Mouse (Mus musculus) stomach, embryonic 16.5 days (tissue): ENCODE results near the gene Tnxb. TPM values are rescaled to one million over a fixed set of nuclear protein-coding genes. Genes with fewer than 3 reads are reported as not detected.

Experiments
- ATAC-seq: fragments of 200-750 bp; cut with Nextera tagmentation; 2 replicates; pipeline ENCODE4 v1.8.0; 2017; ENCODE audit warnings: moderate number of reproducible peaks, moderate TSS enrichment; ENCODE audit not compliant: insufficient read depth, low FRiP score
- H3K27ac ChIP-seq: fragments of 300-500 bp; sonication (generic); 2 replicates; pipeline ENCODE4 v1.5.1; 2014; ENCODE audit warnings: low read length
- H3K27me3 ChIP-seq: fragments of 300-500 bp; sonication (generic); 2 replicates; pipeline ENCODE4 v1.6.1; 2014; ENCODE audit warnings: low read length, control low read depth, mixed read lengths; ENCODE audit not compliant: control insufficient read depth, insufficient read depth
- H3K36me3 ChIP-seq: fragments of 300-500 bp; sonication (generic); 2 replicates; pipeline ENCODE4 v1.6.1; 2014; ENCODE audit warnings: low read length; ENCODE audit not compliant: control insufficient read depth, insufficient read depth
- H3K4me1 ChIP-seq: fragments of 300-500 bp; sonication (generic); 2 replicates; pipeline ENCODE4 v1.6.1; 2014; ENCODE audit warnings: low read length, control low read depth, mixed read lengths; ENCODE audit not compliant: control insufficient read depth, insufficient read depth
- H3K4me2 ChIP-seq: fragments of 300-500 bp; sonication (generic); 2 replicates; pipeline ENCODE4 v1.6.1; 2014; ENCODE audit warnings: low read depth, low read length, mixed read lengths
- H3K4me3 ChIP-seq: fragments of 300-500 bp; sonication (generic); replicated peaks from 2 replicates; pipeline ENCODE4 v1.5.1; 2014; ENCODE audit warnings: mild to moderate bottlenecking, low read length
- H3K9ac ChIP-seq: fragments of 300-500 bp; sonication (generic); 2 replicates; pipeline ENCODE4 v1.6.1; 2014; ENCODE audit warnings: low read length
- H3K9me3 ChIP-seq: fragments of 300-500 bp; sonication (generic); replicated peaks from 2 replicates; pipeline ENCODE4 v1.6.1; 2016; ENCODE audit warnings: low read length, control low read depth; ENCODE audit not compliant: control insufficient read depth
- whole genome bisulfite sequencing: fragments of 180-500 bp; shearing (Covaris S2); extraction: QIAGEN DNeasy Blood & Tissue Kit; methylation state at CpG from one replicate; pipeline ENCODE4 v1.1.7; 2014; 5-methylcytosine and 5-hydroxymethylcytosine counted together
- polyA plus RNA-seq: library from polyadenylated mRNA; unstranded; fragments of >200 nt; fragmentation: Nextera tagmentation; extraction: Ambion mirVana; gene quantifications from 2 replicates; pipeline ENCODE4 v1.2.1, GENCODE M21; 2015

The Tnxb gene
- polyA plus RNA-seq, 1 experiment from 2014 or later: 1.8 TPM

- Histone ChIP-seq H3K27ac (peak overlapping the region; percentile 99), H3K4me3 (peak overlapping the region; percentile 87), H3K27me3 (peaks cover 21% of the 10 kb centered on the region), H3K4me2 (peak overlapping the region; percentile 70), H3K9me3 (no peaks in the 10 kb centered on the region), H3K4me1 (peaks cover 46% of the 10 kb centered on the region), H3K9ac (peak overlapping the region; percentile 91), H3K36me3 (no peaks in the 10 kb centered on the region)
- 22% methylated on average over 5 of the region's 5 CpGs for WGBS
- ATAC-seq: no peak
Observed at GRCm38 (mm10) chr17:34628644-34628967, 41.7 kb upstream of the Tnxb start.

GRCm38 (mm10) chr17:34629221-34629751 lies 41.0 kb upstream of the Tnxb start, which contains the start of gene Prrt1:
Gene Prrt1, plus strand, starts transcription at chr17:34629533.
- ATAC-seq: no peak

GRCm38 (mm10) chr17:34629796-34630603 lies 40.3 kb upstream of the Tnxb start:
- Histone ChIP-seq H3K4me1 (peaks cover 46% of the 10 kb centered on the region), H3K9ac (peak overlapping the region; percentile 55; the same call in 1 of the 2 replicates)

More at GRCm38 (mm10) chr17:34629221-34629751, 41.0 kb upstream of the Tnxb start, which contains the start of gene Prrt1:
- H3K27me3 ChIP-seq: peaks cover 25% of the 10 kb centered on the region
- peak within 1 kb of the TSS; percentile 91 for H3K9ac ChIP-seq
- WGBS: 2% methylated on average over 16 of the region's 16 CpGs
- H3K27ac ChIP-seq: peak within 1 kb of the TSS; percentile 99
- H3K4me3 ChIP-seq: peak within 1 kb of the TSS; percentile 87
- H3K4me2 ChIP-seq: peak within 1 kb of the TSS; percentile 70
- H3K36me3 ChIP-seq: no peaks in the 10 kb centered on the region
- peaks cover 46% of the 10 kb centered on the region for H3K4me1 ChIP-seq
- no peaks in the 10 kb centered on the region for H3K9me3 ChIP-seq

GRCm38 (mm10) chr17:34630761-34631301 lies 39.5 kb upstream of the Tnxb start:
- no peak for ATAC-seq
- no peak overlapping the region for H3K27ac ChIP-seq
- no peaks in the 10 kb centered on the region for H3K36me3 ChIP-seq
- H3K4me2 ChIP-seq: peak overlapping the region; percentile 51
- peak overlapping the region; percentile 55 for H3K9ac ChIP-seq
- H3K27me3 ChIP-seq: peaks cover 25% of the 10 kb centered on the region
- H3K4me3 ChIP-seq: peak overlapping the region; percentile 48
- WGBS: 3% methylated on average over 48 of the region's 48 CpGs
- H3K9me3 ChIP-seq: no peaks in the 10 kb centered on the region
- peaks cover 46% of the 10 kb centered on the region for H3K4me1 ChIP-seq

More at GRCm38 (mm10) chr17:34629796-34630603, 40.3 kb upstream of the Tnxb start:
- ATAC-seq: no peak
- no peaks in the 10 kb centered on the region for H3K36me3 ChIP-seq
- H3K9me3 ChIP-seq: no peaks in the 10 kb centered on the region
- H3K4me2 ChIP-seq: peak overlapping the region; percentile 70
- no peak overlapping the region for H3K27ac ChIP-seq
- peaks cover 25% of the 10 kb centered on the region for H3K27me3 ChIP-seq
- H3K4me3 ChIP-seq: peak overlapping the region; percentile 30
- 28% methylated on average over 12 of the region's 12 CpGs for WGBS

- 11% methylated on average over 12 of the region's 12 CpGs for WGBS
- Histone ChIP-seq H3K36me3 (no peaks in the 10 kb centered on the region), H3K27ac (0 out of 2 replicates have a peak overlapping the region, but pooled peaks have one; percentile 62), H3K4me2 (peak overlapping the region; percentile 70), H3K9ac (peak overlapping the region; percentile 65), H3K27me3 (peaks cover 25% of the 10 kb centered on the region), H3K4me3 (peak overlapping the region; percentile 48), H3K4me1 (peaks cover 39% of the 10 kb centered on the region), H3K9me3 (no peaks in the 10 kb centered on the region)
- ATAC-seq: no peak
Observed at GRCm38 (mm10) chr17:34631647-34632046, 38.7 kb upstream of the Tnxb start.

GRCm38 (mm10) chr17:34632261-34632691 lies 38.1 kb upstream of the Tnxb start:
- Histone ChIP-seq H3K4me1 (peaks cover 39% of the 10 kb centered on the region), H3K9me3 (no peaks in the 10 kb centered on the region), H3K27me3 (peaks cover 25% of the 10 kb centered on the region), H3K9ac (peak overlapping the region; percentile 65), H3K4me2 (peak overlapping the region; percentile 70), H3K4me3 (peak overlapping the region; percentile 48), H3K36me3 (no peaks in the 10 kb centered on the region), H3K27ac (peak overlapping the region; percentile 73)
- 2% methylated on average over 26 of the region's 26 CpGs for WGBS
- peak; percentile 61 for ATAC-seq

- Histone ChIP-seq H3K4me3 (no peak overlapping the region), H3K27ac (no peak overlapping the region), H3K9me3 (no peaks in the 10 kb centered on the region), H3K9ac (no peak overlapping the region), H3K4me1 (peaks cover 20% of the 10 kb centered on the region), H3K4me2 (no peak overlapping the region), H3K36me3 (no peaks in the 10 kb centered on the region), H3K27me3 (peaks cover 15% of the 10 kb centered on the region; the same call in 1 of the 2 replicates)
- no peak for ATAC-seq
- WGBS: 58% methylated on average over 2 of the region's 2 CpGs
Observed at GRCm38 (mm10) chr17:34635671-34636070, 34.7 kb upstream of the Tnxb start.

GRCm38 (mm10) chr17:34637459-34637858 lies 32.9 kb upstream of the Tnxb start:
- Histone ChIP-seq H3K36me3 (no peaks in the 10 kb centered on the region), H3K4me3 (no peak overlapping the region), H3K4me1 (peaks cover 12% of the 10 kb centered on the region; the same call in 1 of the 2 replicates), H3K27ac (no peak overlapping the region), H3K9me3 (no peaks in the 10 kb centered on the region), H3K27me3 (peaks cover 4% of the 10 kb centered on the region; the same call in 1 of the 2 replicates), H3K4me2 (no peak overlapping the region), H3K9ac (no peak overlapping the region)
- 61% methylated on average over 3 of the region's 3 CpGs for WGBS
- no peak for ATAC-seq
